Mouse (Mus musculus) neural tube, embryonic 13.5 days (tissue): Measurements from ENCODE around the gene Ccdc184. TPM values are rescaled to one million over a fixed set of nuclear protein-coding genes. Genes with fewer than 3 reads are reported as not detected.

ENCODE experiments used
- ATAC-seq: fragments of 200-750 bp; cut with Nextera tagmentation; 2 replicates; pipeline ENCODE4 v1.8.0; 2017; ENCODE audit warnings: low read depth, mild to moderate bottlenecking, moderate TSS enrichment, moderate library complexity
- H3K27ac ChIP-seq: fragments of 300-500 bp; sonication (generic); replicated peaks from 2 replicates; pipeline ENCODE4 v1.5.1; 2015; ENCODE audit warnings: moderate library complexity, mild to moderate bottlenecking, inconsistent platforms
- H3K27me3 ChIP-seq: fragments of 300-500 bp; sonication (generic); 2 replicates; pipeline ENCODE4 v1.6.1; 2015; ENCODE audit warnings: mild to moderate bottlenecking, inconsistent platforms
- H3K36me3 ChIP-seq: fragments of 300-500 bp; sonication (generic); 2 replicates; pipeline ENCODE4 v1.6.1; 2015; ENCODE audit warnings: mild to moderate bottlenecking, inconsistent platforms
- H3K4me1 ChIP-seq: fragments of 300-500 bp; sonication (generic); replicated peaks from 2 replicates; pipeline ENCODE4 v1.6.1; 2015; ENCODE audit warnings: inconsistent platforms
- H3K4me2 ChIP-seq: fragments of 300-500 bp; sonication (generic); 2 replicates; pipeline ENCODE4 v1.6.1; 2015; ENCODE audit warnings: inconsistent platforms, mild to moderate bottlenecking, moderate library complexity
- H3K4me3 ChIP-seq: fragments of 300-500 bp; sonication (generic); 2 replicates; pipeline ENCODE4 v1.5.1; 2015; ENCODE audit warnings: mild to moderate bottlenecking, inconsistent platforms
- H3K9ac ChIP-seq: fragments of 300-500 bp; sonication (generic); 2 replicates; pipeline ENCODE4 v1.6.1; 2015; ENCODE audit warnings: moderate library complexity, mild to moderate bottlenecking, inconsistent platforms
- H3K9me3 ChIP-seq: fragments of 300-500 bp; sonication (generic); 2 replicates; pipeline ENCODE4 v1.6.1; 2016; ENCODE audit warnings: inconsistent platforms
- WGBS: fragments of 180-500 bp; shearing (Covaris S2); methylation state at CpG from one replicate; pipeline ENCODE4 v1.1.7; 2015; 5-methylcytosine and 5-hydroxymethylcytosine counted together
- polyA plus RNA-seq: library from polyadenylated mRNA; unstranded; fragments of >200 nt; fragmentation: Nextera tagmentation; extraction: Ambion mirVana; gene quantifications from 2 replicates; pipeline ENCODE4 v1.2.1, GENCODE M21; 2015

Ccdc184 gene
- polyA plus RNA-seq: 50.1 and 50.4 TPM in 2 replicates

DNA sequence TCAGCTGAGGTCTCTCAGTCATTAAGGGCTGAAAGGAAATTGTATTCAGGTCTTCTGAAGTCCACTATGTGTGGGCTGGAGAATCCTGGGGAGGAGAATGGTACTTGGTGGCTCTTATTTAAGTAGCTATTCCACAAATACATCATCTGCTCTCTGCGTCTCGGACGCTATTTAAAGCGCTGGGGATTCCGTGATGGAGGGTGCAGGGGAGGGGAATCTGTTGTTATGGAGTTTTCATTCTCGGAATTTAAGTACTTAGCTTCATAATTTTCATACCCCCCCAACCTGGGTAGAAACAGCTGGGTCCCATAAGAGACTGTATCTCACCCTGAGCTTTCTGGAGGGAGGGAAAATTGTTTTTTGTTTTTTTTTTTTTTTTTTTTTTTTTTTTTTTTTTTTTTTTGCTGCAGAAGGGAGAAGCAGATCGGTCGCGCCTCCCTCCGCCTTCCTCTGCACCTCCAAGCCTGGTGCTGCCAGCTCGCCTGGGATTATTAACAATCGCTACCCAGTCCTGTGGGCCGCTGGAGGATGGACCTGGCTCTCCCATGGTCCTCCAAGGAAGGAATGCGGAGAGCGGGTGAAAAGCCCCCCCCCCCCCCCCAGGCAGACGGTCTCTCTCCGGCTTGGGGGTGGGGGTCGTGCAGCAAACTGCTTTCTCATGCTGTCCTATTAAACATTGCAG lies at the start of gene Ccdc184:
Gene Ccdc184, plus strand, starts transcription at position 196 of the 682 bp plus-strand sequence.
- peaks cover 48% of the 10 kb centered on the region for H3K4me1 ChIP-seq
- 2% methylated on average over 18 of the region's 18 CpGs for WGBS

DNA sequence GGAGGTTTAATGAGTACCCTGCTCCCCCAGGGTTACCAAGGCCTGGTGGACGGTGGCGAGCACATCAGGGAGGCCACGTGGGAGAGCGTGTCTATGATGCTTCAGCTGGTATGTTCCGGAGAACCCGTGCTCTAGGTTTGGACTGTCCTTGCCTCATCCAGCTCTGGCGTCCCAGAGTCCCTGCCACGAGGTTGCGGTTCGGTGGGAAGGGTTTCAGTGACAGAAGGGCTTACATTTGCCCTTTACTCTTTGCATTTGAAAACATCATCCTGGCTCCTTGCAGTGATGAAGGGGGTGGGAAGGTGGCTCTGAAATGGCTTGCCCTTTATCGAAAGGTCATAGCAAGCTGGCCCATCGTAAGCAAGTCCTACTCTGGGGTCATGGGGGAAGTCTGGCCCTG lies 47.6 kb upstream of the Ccdc184 start:
- WGBS: 77% methylated on average over 12 of the region's 12 CpGs
- Histone ChIP-seq H3K27ac (no peak overlapping the region), H3K4me3 (no peak overlapping the region), H3K36me3 (peaks cover 72% of the 10 kb centered on the region), H3K9ac (no peak overlapping the region), H3K27me3 (no peaks in the 10 kb centered on the region), H3K4me2 (no peak overlapping the region), H3K4me1 (no peaks in the 10 kb centered on the region), H3K9me3 (no peaks in the 10 kb centered on the region)
- ATAC-seq: no peak

More for the DNA sequence above, at the start of gene Ccdc184:
- peak within 1 kb of the TSS; percentile 95 for H3K27ac ChIP-seq
- H3K27me3 ChIP-seq: peaks cover 50% of the 10 kb centered on the region
- peak; percentile 80 for ATAC-seq
- H3K4me3 ChIP-seq: peak within 1 kb of the TSS; percentile 53
- no peaks in the 10 kb centered on the region for H3K36me3 ChIP-seq
- H3K9me3 ChIP-seq: no peaks in the 10 kb centered on the region
- H3K9ac ChIP-seq: peak within 1 kb of the TSS; percentile 73
- peak within 1 kb of the TSS; percentile 76 for H3K4me2 ChIP-seq

- Histone ChIP-seq H3K9me3 (no peaks in the 10 kb centered on the region), H3K4me1 (no peaks in the 10 kb centered on the region), H3K4me3 (no peak overlapping the region), H3K4me2 (no peak overlapping the region), H3K27me3 (no peaks in the 10 kb centered on the region), H3K27ac (no peak overlapping the region), H3K9ac (no peak overlapping the region), H3K36me3 (peaks cover 86% of the 10 kb centered on the region)
- ATAC-seq: no peak
- WGBS: 95% methylated on average over 20 of the region's 20 CpGs
Measured at GRCm38 (mm10) chr15:98120831-98121230, 46.1 kb upstream of the Ccdc184 start.

DNA sequence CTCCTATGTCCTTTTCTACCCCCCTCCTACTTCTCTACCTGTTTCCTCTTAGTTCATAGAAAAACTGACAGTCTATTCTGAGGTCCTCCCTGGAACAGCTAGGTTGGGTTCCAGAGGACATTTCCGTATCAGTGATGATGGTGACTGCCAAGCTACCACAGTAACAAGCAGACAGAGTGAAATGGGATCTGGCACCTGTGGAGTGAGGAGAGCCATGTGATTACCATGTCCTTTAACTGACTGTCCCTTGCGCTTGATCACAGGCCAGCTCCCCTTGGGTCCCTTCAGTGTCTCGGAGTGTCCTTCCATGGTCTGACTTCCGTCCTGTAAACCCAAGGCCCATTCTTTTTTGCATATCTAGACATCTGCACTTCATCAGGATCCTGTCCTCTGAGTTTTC lies 36.0 kb upstream of the Ccdc184 start:
- Histone ChIP-seq H3K4me2 (no peak overlapping the region), H3K9me3 (no peaks in the 10 kb centered on the region), H3K9ac (no peak overlapping the region), H3K27ac (no peak overlapping the region), H3K4me1 (no peaks in the 10 kb centered on the region), H3K4me3 (no peak overlapping the region), H3K36me3 (peaks cover 96% of the 10 kb centered on the region), H3K27me3 (no peaks in the 10 kb centered on the region)
- 94% methylated on average over 4 of the region's 4 CpGs for WGBS
- no peak for ATAC-seq

DNA sequence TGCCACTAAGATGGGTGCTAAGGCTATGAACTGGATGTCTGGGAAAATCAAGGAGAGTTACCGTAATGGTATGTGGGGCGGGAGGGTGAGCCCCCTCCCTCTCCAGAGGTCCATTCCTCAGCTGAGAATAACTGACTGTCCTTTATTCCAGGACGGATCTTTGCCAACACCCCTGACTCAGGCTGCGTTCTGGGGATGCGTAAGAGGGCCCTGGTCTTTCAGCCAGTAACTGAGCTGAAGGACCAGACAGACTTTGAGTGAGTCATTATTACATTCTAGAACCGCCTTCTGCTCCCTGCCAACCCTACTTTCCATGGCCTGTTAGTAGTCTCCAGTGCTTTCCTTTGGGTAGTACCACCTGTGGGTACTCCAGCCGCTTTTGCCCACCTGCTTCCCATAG lies 35.5 kb upstream of the Ccdc184 start:
- Histone ChIP-seq H3K4me1 (no peaks in the 10 kb centered on the region), H3K27me3 (no peaks in the 10 kb centered on the region), H3K27ac (no peak overlapping the region), H3K36me3 (peaks cover 97% of the 10 kb centered on the region), H3K4me3 (no peak overlapping the region), H3K4me2 (no peak overlapping the region), H3K9ac (no peak overlapping the region), H3K9me3 (no peaks in the 10 kb centered on the region)
- WGBS: 88% methylated on average over 7 of the region's 7 CpGs
- no peak for ATAC-seq

- no peak overlapping the region for H3K9ac ChIP-seq
- no peak overlapping the region for H3K4me2 ChIP-seq
- 90% methylated on average over 15 of the region's 15 CpGs for WGBS
- H3K36me3 ChIP-seq: peaks cover 97% of the 10 kb centered on the region
- no peaks in the 10 kb centered on the region for H3K4me1 ChIP-seq
- no peaks in the 10 kb centered on the region for H3K9me3 ChIP-seq
- no peaks in the 10 kb centered on the region for H3K27me3 ChIP-seq
- no peak overlapping the region for H3K4me3 ChIP-seq
- no peak for ATAC-seq
- no peak overlapping the region for H3K27ac ChIP-seq
Measured at GRCm38 (mm10) chr15:98131942-98132655, 34.9 kb upstream of the Ccdc184 start.

DNA sequence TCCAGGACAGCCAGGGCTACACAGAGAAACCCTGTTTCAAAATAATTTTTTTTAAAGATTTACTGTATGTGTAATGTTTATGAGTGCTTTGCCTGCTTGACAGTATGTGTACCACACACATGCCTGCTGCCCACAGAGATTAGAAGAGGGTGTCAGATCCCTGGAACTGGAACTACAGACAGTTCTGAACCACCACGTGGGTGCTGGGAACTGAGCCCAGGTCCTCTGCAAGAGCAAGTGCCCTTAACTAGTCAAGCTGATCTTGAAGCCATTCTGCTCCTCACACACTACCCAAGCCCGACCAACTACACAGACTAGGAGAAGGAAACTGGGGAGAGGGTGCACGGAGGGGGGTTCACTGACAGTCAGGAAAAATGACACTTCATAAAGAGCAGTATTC lies 33.5 kb upstream of the Ccdc184 start:
- Histone ChIP-seq H3K9ac (no peak overlapping the region), H3K4me1 (no peaks in the 10 kb centered on the region), H3K4me2 (no peak overlapping the region), H3K4me3 (no peak overlapping the region), H3K9me3 (no peaks in the 10 kb centered on the region), H3K27me3 (no peaks in the 10 kb centered on the region), H3K27ac (no peak overlapping the region), H3K36me3 (peaks cover 97% of the 10 kb centered on the region)
- 99% methylated on average over 3 of the region's 3 CpGs for WGBS
- ATAC-seq: no peak

DNA sequence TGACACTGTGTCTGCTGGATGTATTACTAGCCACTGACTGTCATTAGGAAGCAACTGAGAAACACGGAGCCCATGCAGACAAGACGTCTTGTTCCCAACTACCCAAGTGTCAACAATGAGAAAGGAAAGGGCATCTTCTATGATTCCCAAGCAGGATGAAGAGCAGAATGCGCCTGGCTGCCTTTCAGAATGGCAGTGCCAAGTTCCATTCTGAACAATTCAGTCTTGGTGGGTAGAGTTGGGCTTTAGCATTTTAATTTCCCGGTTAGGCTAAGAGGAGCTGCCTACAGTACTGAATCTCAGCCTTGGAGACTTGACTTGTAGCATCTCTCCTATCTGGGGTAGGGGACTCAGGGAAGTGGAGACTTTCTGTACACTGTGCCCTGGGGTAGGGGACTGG lies 32.9 kb upstream of the Ccdc184 start:
- H3K4me1 ChIP-seq: no peaks in the 10 kb centered on the region
- 89% methylated on average over 4 of the region's 4 CpGs for WGBS
- no peaks in the 10 kb centered on the region for H3K27me3 ChIP-seq
- no peak overlapping the region for H3K27ac ChIP-seq
- H3K9me3 ChIP-seq: no peaks in the 10 kb centered on the region
- H3K4me2 ChIP-seq: no peak overlapping the region
- ATAC-seq: no peak
- no peak overlapping the region for H3K9ac ChIP-seq
- H3K4me3 ChIP-seq: no peak overlapping the region
- peaks cover 97% of the 10 kb centered on the region for H3K36me3 ChIP-seq

GRCm38 (mm10) chr15:98134666-98135065 lies 32.3 kb upstream of the Ccdc184 start:
- WGBS: 62% methylated on average over 3 of the region's 3 CpGs
- Histone ChIP-seq H3K9me3 (no peaks in the 10 kb centered on the region), H3K4me1 (no peaks in the 10 kb centered on the region), H3K27ac (no peak overlapping the region), H3K36me3 (peaks cover 99% of the 10 kb centered on the region), H3K9ac (no peak overlapping the region), H3K4me3 (no peak overlapping the region), H3K27me3 (no peaks in the 10 kb centered on the region), H3K4me2 (no peak overlapping the region)
- no peak for ATAC-seq

DNA sequence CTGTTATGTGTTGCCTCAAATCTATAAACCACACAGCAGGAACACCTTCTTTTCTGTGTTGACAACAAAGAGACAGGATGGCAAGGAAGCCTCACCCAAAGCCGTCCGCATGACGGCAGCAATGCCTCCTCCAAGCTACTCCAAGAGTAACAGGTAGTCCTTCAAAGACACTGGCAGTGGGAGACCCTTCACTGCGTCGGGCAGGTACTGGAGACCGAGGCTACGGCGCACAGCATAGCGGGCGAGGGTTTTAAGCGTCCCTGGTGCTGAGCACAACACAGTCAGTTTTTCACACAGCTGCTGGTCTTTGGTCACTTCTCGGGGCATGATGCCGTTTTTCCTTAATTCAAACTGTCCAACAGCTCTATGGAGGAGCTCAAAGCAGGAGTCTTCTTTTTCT lies 31.3 kb upstream of the Ccdc184 start:
- Histone ChIP-seq H3K9ac (no peak overlapping the region), H3K9me3 (no peaks in the 10 kb centered on the region), H3K27ac (no peak overlapping the region), H3K4me3 (no peak overlapping the region), H3K4me2 (no peak overlapping the region), H3K27me3 (no peaks in the 10 kb centered on the region), H3K4me1 (no peaks in the 10 kb centered on the region), H3K36me3 (peaks cover 99% of the 10 kb centered on the region)
- ATAC-seq: no peak
- 95% methylated on average over 13 of the region's 13 CpGs for WGBS

GRCm38 (mm10) chr15:98136871-98137270 lies 30.1 kb upstream of the Ccdc184 start:
- Histone ChIP-seq H3K9ac (no peak overlapping the region), H3K27ac (no peak overlapping the region), H3K4me2 (no peak overlapping the region), H3K4me3 (no peak overlapping the region), H3K4me1 (no peaks in the 10 kb centered on the region), H3K9me3 (no peaks in the 10 kb centered on the region), H3K27me3 (no peaks in the 10 kb centered on the region), H3K36me3 (peaks cover 97% of the 10 kb centered on the region)
- ATAC-seq: no peak
- 93% methylated on average over 9 of the region's 9 CpGs for WGBS

- ATAC-seq: no peak
- WGBS: 67% methylated on average over 7 of the region's 7 CpGs
- no peak overlapping the region for H3K4me3 ChIP-seq
- no peak overlapping the region for H3K27ac ChIP-seq
- peaks cover 76% of the 10 kb centered on the region for H3K36me3 ChIP-seq
- H3K27me3 ChIP-seq: no peaks in the 10 kb centered on the region
- H3K4me2 ChIP-seq: no peak overlapping the region
- H3K9ac ChIP-seq: no peak overlapping the region
- H3K9me3 ChIP-seq: no peaks in the 10 kb centered on the region
- peaks cover 8% of the 10 kb centered on the region for H3K4me1 ChIP-seq
Measured at GRCm38 (mm10) chr15:98139763-98140162, 27.2 kb upstream of the Ccdc184 start.
